Mouse (Mus musculus) heart, embryonic 11.5 days (tissue): ENCODE data around the gene Mmp12. TPM values are rescaled to one million over a fixed set of nuclear protein-coding genes. Genes with fewer than 3 reads are reported as not detected.
"Not testable (repeated sequence)": the region's sequence is repeated elsewhere in the genome, so short reads cannot be mapped to it uniquely, and the experiment has no call there.

ENCODE experiments used
- ATAC-seq: fragments of 200-750 bp; cut with Nextera tagmentation; replicated peaks from 2 replicates; pipeline ENCODE4 v1.8.0; 2017; ENCODE audit warnings: moderate library complexity; ENCODE audit not compliant: insufficient number of reproducible peaks, low FRiP score, low TSS enrichment
- H3K27ac ChIP-seq: fragments of 300-500 bp; sonication (generic); 2 replicates; pipeline ENCODE4 v1.5.1; 2014; ENCODE audit warnings: mild to moderate bottlenecking, low read depth, low read length
- H3K27me3 ChIP-seq: fragments of 300-500 bp; sonication (generic); 2 replicates; pipeline ENCODE4 v1.6.1; 2014; ENCODE audit warnings: mild to moderate bottlenecking, low read length, mixed read lengths; ENCODE audit not compliant: control insufficient read depth, insufficient read depth
- H3K36me3 ChIP-seq: fragments of 300-500 bp; sonication (generic); 2 replicates; pipeline ENCODE4 v1.6.1; 2014; ENCODE audit warnings: mild to moderate bottlenecking, low read length, moderate library complexity, mixed read lengths; ENCODE audit not compliant: control insufficient read depth, insufficient read depth
- H3K4me1 ChIP-seq: fragments of 300-500 bp; sonication (generic); 2 replicates; pipeline ENCODE4 v1.6.1; 2014; ENCODE audit warnings: low read length; ENCODE audit not compliant: control insufficient read depth, insufficient read depth
- H3K4me2 ChIP-seq: fragments of 300-500 bp; sonication (generic); 2 replicates; pipeline ENCODE4 v1.6.1; 2014; ENCODE audit warnings: mild to moderate bottlenecking, moderate library complexity
- H3K4me3 ChIP-seq: fragments of 300-500 bp; sonication (generic); 2 replicates; pipeline ENCODE4 v1.5.1; 2014; ENCODE audit warnings: low read depth, low read length
- H3K9ac ChIP-seq: fragments of 300-500 bp; sonication (generic); 2 replicates; pipeline ENCODE4 v1.6.1; 2014; ENCODE audit warnings: mild to moderate bottlenecking, low read depth, low read length, moderate library complexity
- H3K9me3 ChIP-seq: fragments of 300-500 bp; sonication (generic); replicated peaks from 2 replicates; pipeline ENCODE4 v1.6.1; 2016; ENCODE audit warnings: low read length; ENCODE audit not compliant: control insufficient read depth
- WGBS: fragments of 180-500 bp; shearing (Covaris S2); extraction: QIAGEN DNeasy Blood & Tissue Kit; methylation state at CpG from one replicate; pipeline ENCODE4 v1.1.7; 2014; ENCODE audit not compliant: insufficient replicate concordance; 5-methylcytosine and 5-hydroxymethylcytosine counted together
- polyA plus RNA-seq: library from polyadenylated mRNA; unstranded; fragments of >200 nt; fragmentation: Nextera tagmentation; extraction: Ambion mirVana; gene quantifications from 2 replicates; pipeline ENCODE4 v1.2.1, GENCODE M21; 2014

Mmp12 gene
- polyA plus RNA-seq = not detected in 2 replicates

DNA sequence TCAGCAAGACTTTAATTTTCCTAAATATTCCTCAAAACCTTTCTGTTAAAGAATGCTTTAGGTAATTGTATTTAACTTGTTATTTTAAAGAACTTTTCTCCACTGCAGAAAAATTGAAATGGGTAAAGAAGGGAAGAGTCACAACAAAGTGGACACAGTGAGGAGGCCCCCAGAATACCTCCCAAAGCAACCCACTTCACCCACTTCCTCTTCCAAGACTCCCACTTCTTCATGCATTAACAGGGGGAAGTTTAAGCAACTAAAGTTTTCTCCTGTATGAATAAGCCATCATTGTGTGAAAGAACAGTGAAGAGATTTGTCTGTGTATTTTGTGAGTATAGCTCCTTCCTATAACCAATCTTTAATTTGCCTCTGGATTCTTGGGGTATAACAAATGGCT lies at the start of gene Mmp12:
TSS of gene Mmp12 (plus strand) at position 275 of the 400 bp plus-strand sequence.
- Histone ChIP-seq H3K27me3 (peaks cover 3% of the 10 kb centered on the region; the same call in 1 of the 2 replicates), H3K9me3 (no peaks in the 10 kb centered on the region), H3K4me3 (no peak within 1 kb of the TSS), H3K27ac (no peak within 1 kb of the TSS), H3K9ac (no peak within 1 kb of the TSS), H3K36me3 (no peaks in the 10 kb centered on the region), H3K4me1 (no peaks in the 10 kb centered on the region), H3K4me2 (no peak within 1 kb of the TSS)
- ATAC-seq = no peak

DNA sequence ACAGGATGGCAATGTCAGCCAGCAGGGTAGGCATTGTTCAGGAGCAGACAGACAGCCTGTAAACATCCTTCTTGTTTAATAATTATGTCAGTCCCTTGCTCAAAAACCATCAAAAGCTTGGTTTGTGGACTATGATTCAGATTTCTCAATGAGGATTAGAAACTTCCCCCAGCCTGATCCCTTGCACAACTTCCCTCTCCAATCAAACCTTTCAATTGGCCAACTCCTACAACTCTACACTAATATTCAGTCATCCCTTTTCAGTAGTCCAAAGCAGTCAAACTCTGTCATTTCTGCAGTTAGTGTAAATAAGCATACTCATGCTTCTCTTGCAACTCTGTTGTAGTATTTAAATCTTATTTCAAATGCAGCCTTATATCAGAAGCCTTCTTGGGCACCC lies 12.3 kb upstream of the Mmp12 start:
- no peak for ATAC-seq
- no peak overlapping the region for H3K27ac ChIP-seq

DNA sequence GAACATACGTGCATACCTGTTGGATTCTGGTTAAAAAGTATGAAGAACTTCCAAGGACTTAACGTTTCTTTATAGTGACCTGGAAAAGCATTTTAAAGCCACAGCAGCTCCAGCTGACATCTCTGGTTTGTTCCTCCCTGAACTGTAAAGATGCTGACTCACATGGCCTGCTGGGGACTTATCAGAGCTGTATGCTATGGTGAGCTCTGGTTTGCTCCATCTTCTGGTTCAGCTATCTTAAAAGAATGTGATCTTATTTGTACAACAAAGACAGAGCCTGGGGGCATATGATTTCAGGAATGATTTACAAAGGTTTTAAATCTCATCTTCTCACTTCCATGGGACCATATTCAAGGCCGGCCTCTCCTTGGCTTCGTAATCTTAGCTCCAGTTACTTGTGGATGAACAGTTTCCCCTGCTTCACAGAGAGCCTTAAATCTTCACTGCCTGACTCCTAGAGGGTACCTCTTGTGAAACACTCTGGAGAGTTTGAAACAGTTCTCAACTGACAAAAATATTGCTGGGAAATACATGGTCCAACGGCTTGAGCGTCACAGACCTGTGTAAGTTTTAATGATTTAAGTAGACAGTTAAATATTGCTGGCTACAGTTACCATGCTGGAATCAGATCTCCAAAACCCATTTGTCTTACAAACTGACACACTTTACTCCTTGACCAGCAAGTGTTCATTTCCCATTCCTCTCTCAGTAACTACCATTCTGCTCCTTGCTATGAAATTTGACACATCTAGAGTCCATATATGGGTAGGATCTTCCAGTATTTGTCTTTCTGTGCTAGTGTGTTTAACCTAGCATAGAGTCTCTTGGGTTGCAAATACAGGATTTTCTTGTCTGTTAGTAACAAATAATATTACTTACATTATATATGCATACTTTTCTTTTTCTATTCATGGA lies 8.2 kb upstream of the Mmp12 start:
- Histone ChIP-seq H3K36me3 (no peaks in the 10 kb centered on the region), H3K9me3 (no peaks in the 10 kb centered on the region), H3K27me3 (peaks cover 3% of the 10 kb centered on the region; the same call in 1 of the 2 replicates), H3K4me3 (no peak overlapping the region), H3K4me1 (no peaks in the 10 kb centered on the region), H3K4me2 (no peak overlapping the region), H3K9ac (no peak overlapping the region), H3K27ac (no peak overlapping the region)
- WGBS = 86% methylated on average over 5 of the region's 6 CpGs
- ATAC-seq = no peak

More for the DNA sequence above, 12.3 kb upstream of the Mmp12 start:
- no peak overlapping the region for H3K4me2 ChIP-seq
- H3K36me3 ChIP-seq = no peaks in the 10 kb centered on the region
- H3K9me3 ChIP-seq = no peaks in the 10 kb centered on the region
- no peak overlapping the region for H3K4me3 ChIP-seq
- H3K9ac ChIP-seq = no peak overlapping the region
- no peaks in the 10 kb centered on the region for H3K4me1 ChIP-seq
- no peaks in the 10 kb centered on the region for H3K27me3 ChIP-seq

DNA sequence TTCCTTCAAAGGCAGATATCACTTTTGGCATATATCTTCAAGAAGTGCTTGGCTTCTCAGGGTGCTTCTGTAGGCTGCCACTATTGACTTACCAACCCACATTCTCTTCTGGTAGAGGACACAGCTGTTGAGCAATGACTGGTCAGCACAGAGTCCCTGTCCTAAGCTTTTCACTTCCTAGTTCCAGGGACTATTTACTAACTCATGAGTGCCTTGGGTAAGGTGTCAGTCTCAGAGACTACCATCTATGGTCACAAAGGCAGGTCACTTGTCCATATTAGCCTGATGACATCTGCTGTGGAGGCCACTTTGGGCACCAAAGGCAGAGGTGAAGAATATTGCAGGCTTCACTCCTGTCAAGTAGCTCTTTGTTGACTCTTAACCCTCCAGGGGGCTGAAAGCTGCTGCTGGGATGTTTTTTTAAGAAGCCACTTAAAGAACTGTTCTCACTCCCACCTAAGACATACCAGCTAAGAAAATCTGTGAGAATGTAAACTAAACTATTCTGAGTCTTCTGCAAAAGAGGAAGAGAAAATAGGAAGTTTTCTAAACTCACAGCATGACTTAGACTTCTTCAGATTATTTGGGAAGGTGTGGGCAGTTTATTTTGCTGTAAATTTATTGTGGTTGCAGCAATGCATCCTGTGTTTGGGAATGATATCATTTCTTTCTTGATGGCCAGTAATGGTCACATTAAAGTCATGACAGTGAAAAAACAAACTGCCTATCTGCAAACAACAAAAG lies 7.3 kb upstream of the Mmp12 start:
- H3K27ac ChIP-seq = no peak overlapping the region
- H3K9me3 ChIP-seq = no peaks in the 10 kb centered on the region
- ATAC-seq = no peak
- H3K27me3 ChIP-seq = peaks cover 3% of the 10 kb centered on the region; the same call in 1 of the 2 replicates
- no peak overlapping the region for H3K4me3 ChIP-seq
- H3K9ac ChIP-seq = no peak overlapping the region
- H3K4me1 ChIP-seq = no peaks in the 10 kb centered on the region
- H3K36me3 ChIP-seq = no peaks in the 10 kb centered on the region
- H3K4me2 ChIP-seq = no peak overlapping the region

DNA sequence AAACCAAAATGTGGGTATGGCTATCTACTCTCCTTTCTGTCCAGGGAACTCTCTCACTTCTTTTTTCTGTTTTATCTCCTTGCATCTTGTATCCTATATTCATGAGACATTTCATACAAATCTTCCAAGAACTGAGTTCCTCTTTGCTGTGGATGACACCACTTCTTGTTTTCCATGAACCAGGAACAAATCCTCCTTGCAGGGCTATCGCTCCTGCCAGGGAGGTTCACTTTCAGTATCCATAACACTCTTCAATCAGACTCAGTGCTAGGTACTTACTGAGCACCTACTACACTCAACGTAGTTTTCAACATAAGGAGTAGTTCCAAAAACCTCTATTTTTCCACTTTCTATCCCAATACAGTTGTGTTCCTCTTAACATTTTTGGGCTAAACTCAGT lies 1.3 kb downstream of the Mmp12 start:
- H3K36me3 ChIP-seq = no peaks in the 10 kb centered on the region
- no peaks in the 10 kb centered on the region for H3K4me1 ChIP-seq
- H3K4me2 ChIP-seq = no peak overlapping the region
- H3K9me3 ChIP-seq = no peaks in the 10 kb centered on the region
- no peak for ATAC-seq
- no peak overlapping the region for H3K9ac ChIP-seq
- no peaks in the 10 kb centered on the region for H3K27me3 ChIP-seq
- no peak overlapping the region for H3K4me3 ChIP-seq
- 80% methylated on average over 2 of the region's 2 CpGs for WGBS
- no peak overlapping the region for H3K27ac ChIP-seq

DNA sequence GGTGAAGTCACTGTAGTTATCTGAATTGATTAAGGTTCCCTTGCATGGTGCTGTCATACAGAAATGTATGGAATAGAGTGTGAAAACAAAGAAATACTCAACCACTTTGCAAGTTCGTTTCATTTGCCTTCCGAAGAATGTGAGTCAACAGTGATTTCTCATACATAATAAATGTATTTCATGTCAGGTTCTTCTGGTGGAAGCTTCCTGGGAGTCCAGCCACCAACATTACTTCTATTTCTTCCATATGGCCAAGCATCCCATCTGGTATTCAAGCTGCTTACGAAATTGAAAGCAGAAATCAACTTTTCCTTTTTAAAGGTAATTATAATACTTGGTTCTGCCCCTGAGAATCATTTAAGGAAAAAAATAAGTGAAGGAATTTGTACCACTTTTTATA lies 10.4 kb downstream of the Mmp12 start:
- no peak overlapping the region for H3K4me2 ChIP-seq
- H3K27ac ChIP-seq = no peak overlapping the region
- H3K4me3 ChIP-seq = no peak overlapping the region
- H3K4me1 ChIP-seq = no peaks in the 10 kb centered on the region
- WGBS = 75% methylated on average over 3 of the region's 3 CpGs
- no peaks in the 10 kb centered on the region for H3K27me3 ChIP-seq
- H3K9me3 ChIP-seq = no peaks in the 10 kb centered on the region
- ATAC-seq = no peak
- H3K36me3 ChIP-seq = no peaks in the 10 kb centered on the region
- no peak overlapping the region for H3K9ac ChIP-seq

DNA sequence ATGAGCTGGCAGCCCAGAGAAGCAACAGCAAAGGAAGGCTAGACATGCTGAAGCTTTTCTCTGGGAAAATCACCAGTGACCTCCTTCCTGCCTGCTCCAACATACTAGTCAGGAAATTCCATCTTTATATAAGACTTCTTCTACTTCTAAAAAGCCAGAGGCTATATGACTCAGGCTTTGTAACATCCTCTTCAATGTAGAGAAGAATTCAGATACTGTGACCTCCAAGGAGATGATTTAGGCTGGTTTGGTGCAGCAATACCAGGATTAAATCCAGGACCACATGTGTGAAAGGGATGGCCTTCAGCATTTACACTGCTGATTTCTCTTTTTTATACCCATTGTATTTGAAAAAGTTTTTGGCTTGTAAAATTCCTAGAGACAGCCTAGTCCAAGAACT lies 43.8 kb downstream of the Mmp12 start, which contains the start of gene Mmp1b:
TSS of gene Mmp1b (minus strand) at position 101 of the 400 bp plus-strand sequence.
- Histone ChIP-seq H3K36me3 (no peaks in the 10 kb centered on the region), H3K27me3 (no peaks in the 10 kb centered on the region), H3K4me1 (no peaks in the 10 kb centered on the region), H3K9ac (no peak within 1 kb of the TSS), H3K27ac (no peak within 1 kb of the TSS), H3K9me3 (no peaks in the 10 kb centered on the region), H3K4me3 (no peak within 1 kb of the TSS), H3K4me2 (no peak within 1 kb of the TSS)
- ATAC-seq = no peak

DNA sequence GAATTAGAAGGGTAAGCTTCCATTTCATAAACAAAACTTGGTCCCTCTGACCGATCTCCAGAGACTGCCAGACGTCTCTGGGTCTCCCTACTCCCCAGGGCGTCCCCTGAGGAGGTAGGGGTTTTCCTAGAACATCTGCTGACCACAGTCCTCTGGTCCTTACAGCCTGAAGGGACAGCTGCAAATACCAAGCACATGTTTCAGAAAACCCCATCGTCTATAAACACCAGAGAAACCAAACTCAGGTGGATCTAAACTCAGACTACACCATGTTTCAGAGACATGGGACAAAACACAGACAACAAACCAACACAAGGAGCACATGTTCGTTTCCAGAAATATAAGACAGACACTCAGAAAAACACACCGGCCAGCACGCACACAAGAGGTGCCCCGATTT lies 52.4 kb downstream of the Mmp12 start:
- H3K9ac ChIP-seq, H3K27ac ChIP-seq, H3K4me3 ChIP-seq, H3K27me3 ChIP-seq, H3K4me1 ChIP-seq, ATAC-seq, H3K9me3 ChIP-seq, H3K4me2 ChIP-seq, H3K36me3 ChIP-seq: not testable (repeated sequence)
- WGBS = 76% methylated on average over 8 of the region's 8 CpGs
